Mouse (Mus musculus) C2C12 (cell line): ENCODE results near the gene Coa4.

Source experiments
- CEBPB ChIP-seq: IDR thresholded peaks from one replicate; pipeline ENCODE4 v1.6.1; 2011; ENCODE audit warnings: low read depth, mild to moderate bottlenecking, control low read depth, moderate library complexity
- CTCF ChIP-seq: IDR thresholded peaks from one replicate; pipeline ENCODE4 v1.5.1; 2011; ENCODE audit not compliant: control insufficient read depth, insufficient read depth, insufficient read length
- USF1 ChIP-seq: IDR thresholded peaks from one replicate; pipeline ENCODE4 v1.6.1; 2011; ENCODE audit warnings: low read depth, mild to moderate bottlenecking, control low read depth, moderate library complexity

DNA sequence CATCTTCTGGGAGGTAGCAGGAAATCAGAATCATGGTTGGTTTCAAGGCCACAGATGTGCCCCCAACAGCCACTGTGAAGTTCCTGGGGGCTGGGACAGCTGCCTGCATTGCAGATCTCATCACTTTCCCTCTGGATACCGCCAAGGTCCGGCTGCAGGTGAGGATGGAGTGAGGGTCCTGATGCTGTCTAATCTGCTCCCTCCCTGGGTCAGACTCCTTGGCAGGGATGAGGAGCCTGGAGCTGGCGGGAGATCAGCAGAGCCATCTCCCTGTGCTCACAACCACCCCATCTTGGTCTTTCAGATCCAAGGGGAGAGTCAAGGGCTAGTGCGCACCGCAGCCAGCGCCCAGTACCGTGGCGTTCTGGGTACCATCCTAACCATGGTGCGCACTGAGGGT lies 40.1 kb upstream of the Coa4 start:
- no peak for TF ChIP-seq CTCF
- no peak for TF ChIP-seq USF1
- no peak for TF ChIP-seq CEBPB
